Comparison of ENCODE assay signal across 9 mouse cellular contexts in the genomic region with DNA sequence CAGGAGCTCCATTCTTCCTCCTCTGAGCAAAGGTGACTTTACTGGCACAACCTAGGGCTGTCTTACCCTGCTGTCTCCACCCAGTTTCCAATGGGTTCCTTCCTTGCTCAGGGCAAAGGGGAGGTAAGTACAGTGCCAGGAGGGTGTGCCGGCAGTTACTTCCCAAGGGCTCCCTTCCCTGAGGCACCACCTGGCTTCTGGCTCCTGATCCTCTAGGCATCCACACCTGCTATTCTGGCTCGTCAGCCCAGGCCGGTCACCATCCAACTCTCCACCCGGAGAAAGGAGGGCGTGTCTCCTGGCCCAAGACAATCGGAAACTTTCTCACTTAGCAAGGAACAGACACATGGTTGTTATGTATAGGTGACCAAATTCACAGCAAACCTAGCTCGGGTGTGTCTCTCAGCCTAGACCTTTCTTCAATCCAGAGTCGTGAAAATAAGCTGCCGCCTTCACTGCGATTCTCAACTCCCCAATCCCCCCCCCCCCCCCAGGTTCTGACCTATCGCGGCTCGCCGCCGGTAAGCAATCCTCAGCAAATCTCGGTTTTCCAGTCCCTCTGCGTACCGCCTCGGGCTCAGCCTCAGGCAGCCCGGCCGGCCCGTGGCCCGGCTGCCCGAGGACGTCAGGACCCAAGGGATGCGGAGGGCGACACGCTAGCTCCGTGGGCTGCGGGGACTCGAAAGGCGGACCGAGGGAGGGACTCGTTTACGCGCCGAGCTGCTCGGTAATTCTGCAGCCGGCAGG. TPM values are rescaled to one million over a fixed set of nuclear protein-coding genes. Genes with fewer than 3 reads are reported as not detected.
DNase-seq lines count a peak whose midpoint lies in the region; ATAC-seq and TF ChIP-seq lines count a peak whose summit lies in the region.
"Had no signal": no experiment of that assay in that cellular context is flagged by ENCODE, and none has a peak within 500 bp of the region (broad histone marks: within the 10 kb centered on the region; RNA-seq: fewer than 3 reads in every experiment).

No protein-coding gene starts in this region.

- WGBS in liver, adult 2 months = 1% methylated on average over 39 of the region's 39 CpGs
- WGBS in embryonic facial prominence, embryonic 10.5 days = 1% methylated on average over 39 of the region's 39 CpGs
- under 1% methylated on average over 33 of the region's 39 CpGs for WGBS in hindbrain, embryonic 11.5 days
- under 1% methylated on average over 39 of the region's 39 CpGs for WGBS in limb, embryonic 13.5 days
- under 1% methylated on average over 31 of the region's 39 CpGs for WGBS in neural tube, embryonic 13.5 days

- H3K9ac ChIP-seq in liver, adult 2 months (ENCODE audit: low read depth, low read length) = peak overlapping the region; percentile 87
- H3K9ac ChIP-seq in hindbrain, embryonic 11.5 days (ENCODE audit: low read depth, low read length) = peak overlapping the region; percentile 77
- H3K9ac ChIP-seq in limb, embryonic 13.5 days = peak overlapping the region; percentile 85
- H3K9ac ChIP-seq in neural tube, embryonic 13.5 days = peak overlapping the region; percentile 88

- peaks cover 59% of the 10 kb centered on the region for H3K79me2 ChIP-seq in liver, adult 2 months (ENCODE audit: control insufficient read depth, insufficient read depth, low read length)

- TF ChIP-seq POLR2A in liver, adult 2 months (IDR thresholded peaks at IDR 0.05; ENCODE audit: extremely low read depth, insufficient read depth, low read length) = no peak

- peaks cover 76% of the 10 kb centered on the region for H3K4me1 ChIP-seq in liver, adult 2 months (ENCODE audit: control insufficient read depth, insufficient read depth, low read length)
- H3K4me1 ChIP-seq in embryonic facial prominence, embryonic 10.5 days = peaks cover 91% of the 10 kb centered on the region
- H3K4me1 ChIP-seq in hindbrain, embryonic 11.5 days (replicated peaks; ENCODE audit: control insufficient read depth, insufficient read depth, low read length) = peaks cover 42% of the 10 kb centered on the region
- peaks cover 84% of the 10 kb centered on the region for H3K4me1 ChIP-seq in limb, embryonic 13.5 days
- H3K4me1 ChIP-seq in neural tube, embryonic 13.5 days (replicated peaks) = peaks cover 96% of the 10 kb centered on the region

- H3K36me3 ChIP-seq in liver, adult 2 months (ENCODE audit: control insufficient read depth, insufficient read depth, low read length) = no peaks in the 10 kb centered on the region
- 0 out of 2 replicates have a peak, but pooled peaks cover 3% of the 10 kb centered on the region for H3K36me3 ChIP-seq in embryonic facial prominence, embryonic 10.5 days (replicated peaks)
- H3K36me3 ChIP-seq in hindbrain, embryonic 11.5 days (ENCODE audit: control insufficient read depth, insufficient read depth, low read length) = no peaks in the 10 kb centered on the region
- H3K36me3 ChIP-seq in limb, embryonic 13.5 days = no peaks in the 10 kb centered on the region; the same call in 1 of the 2 replicates
- H3K36me3 ChIP-seq in neural tube, embryonic 13.5 days = no peaks in the 10 kb centered on the region

- peak overlapping the region; percentile 88 for H3K27ac ChIP-seq in liver, adult 2 months (replicated peaks; ENCODE audit: insufficient read depth, low read depth, low read length)
- H3K27ac ChIP-seq in embryonic facial prominence, embryonic 10.5 days (replicated peaks) = peak overlapping the region; percentile 92
- peak overlapping the region; percentile 80 for H3K27ac ChIP-seq in hindbrain, embryonic 11.5 days (ENCODE audit: low read depth, low read length)
- H3K27ac ChIP-seq in limb, embryonic 13.5 days = peak overlapping the region; percentile 63; the same call in 1 of the 2 replicates
- H3K27ac ChIP-seq in neural tube, embryonic 13.5 days (replicated peaks) = peak overlapping the region; percentile 86

- peak overlapping the region; percentile 85 for H3K4me3 ChIP-seq in liver, adult 2 months (ENCODE audit: insufficient read depth, low read depth, low read length)
- peak overlapping the region; percentile 87 for H3K4me3 ChIP-seq in embryonic facial prominence, embryonic 10.5 days
- H3K4me3 ChIP-seq in hindbrain, embryonic 11.5 days (ENCODE audit: low read depth, low read length) = peak overlapping the region; percentile 74
- H3K4me3 ChIP-seq in limb, embryonic 13.5 days = peak overlapping the region; percentile 80
- peak overlapping the region; percentile 77 for H3K4me3 ChIP-seq in neural tube, embryonic 13.5 days

- H3K9me3 ChIP-seq in embryonic facial prominence, embryonic 10.5 days = no peaks in the 10 kb centered on the region
- no peaks in the 10 kb centered on the region for H3K9me3 ChIP-seq in hindbrain, embryonic 11.5 days (ENCODE audit: control insufficient read depth, low read length)
- no peaks in the 10 kb centered on the region for H3K9me3 ChIP-seq in limb, embryonic 13.5 days
- no peaks in the 10 kb centered on the region for H3K9me3 ChIP-seq in neural tube, embryonic 13.5 days

- peak; percentile 74 for DNase-seq in liver, adult 2 months (ENCODE audit: extremely low read depth, low read depth, low spot score)
- DNase-seq in liver = no peak
- DNase-seq in embryonic facial prominence, embryonic 10.5 days (ENCODE audit: low spot score) = peak; percentile 49
- no peak for DNase-seq in hindbrain, embryonic 11.5 days (ENCODE audit: low spot score)
- DNase-seq in layer of hippocampus, adult 18-20 months (ENCODE audit: low spot score in 2 of 2) = no peak
- no peak for DNase-seq in ovary, postnatal 14 days (ENCODE audit: low spot score)

- TF ChIP-seq CTCF in liver, adult 2 months (IDR thresholded peaks at IDR 0.05; ENCODE audit: low read depth, low read length) = no peak

- ATAC-seq in hindbrain, embryonic 11.5 days (ENCODE audit: low FRiP score) = peak; percentile 68
- peak; percentile 45 for ATAC-seq in limb, embryonic 13.5 days (ENCODE audit: low FRiP score, low read depth)
- peak; percentile 59 for ATAC-seq in neural tube, embryonic 13.5 days (ENCODE audit: low read depth)

- peak overlapping the region; percentile 97 for H3K4me2 ChIP-seq in hindbrain, embryonic 11.5 days (replicated peaks; ENCODE audit: low read depth, low read length)
- peak overlapping the region; percentile 81 for H3K4me2 ChIP-seq in limb, embryonic 13.5 days (replicated peaks)
- H3K4me2 ChIP-seq in neural tube, embryonic 13.5 days = peak overlapping the region; percentile 85

- H3K27me3 ChIP-seq in liver, adult 2 months (ENCODE audit: control insufficient read depth, insufficient read depth, low read length) = no peaks in the 10 kb centered on the region
- H3K27me3 ChIP-seq in embryonic facial prominence, embryonic 10.5 days (replicated peaks; ENCODE audit: low read depth, poor library complexity, severe bottlenecking) = no peaks in the 10 kb centered on the region
- H3K27me3 ChIP-seq in hindbrain, embryonic 11.5 days (ENCODE audit: control insufficient read depth, insufficient read depth, low read length) = no peaks in the 10 kb centered on the region
- no peaks in the 10 kb centered on the region for H3K27me3 ChIP-seq in limb, embryonic 13.5 days
- H3K27me3 ChIP-seq in neural tube, embryonic 13.5 days = no peaks in the 10 kb centered on the region

RNA-seq across cellular contexts. Expression of gene Bcar1, which starts 12.2 kb away (rescaled TPM):
- 11.3 and 18.0 TPM in 2 replicates for total RNA-seq in liver, adult 2 months (2014; rRNA removed)
- 41.2 and 53.2 TPM in 2 replicates for polyA plus RNA-seq in liver, adult 2 months (2012; rRNA removed)
- polyA plus RNA-seq in embryonic facial prominence, embryonic 10.5 days (2016; fragmentation: Nextera tagmentation; extraction: Ambion mirVana) = 61.1 and 62.4 TPM in 2 replicates
- 43.3 and 47.3 TPM in 2 replicates for polyA plus RNA-seq in hindbrain, embryonic 11.5 days (2014; fragmentation: Nextera tagmentation; extraction: Ambion mirVana)
- 41.7 and 41.8 TPM in 2 replicates for polyA plus RNA-seq in limb, embryonic 13.5 days (2015; fragmentation: Nextera tagmentation; extraction: Ambion mirVana)
- polyA plus RNA-seq in neural tube, embryonic 13.5 days (2015; fragmentation: Nextera tagmentation; extraction: Ambion mirVana) = 51.0 and 51.6 TPM in 2 replicates
- 10 to 100 TPM; 61.4 to 63.7 TPM for total RNA-seq in layer of hippocampus, adult 18-20 months (2021)
- total RNA-seq: common myeloid progenitor, adult 5-6 weeks had no signal

RNA-seq across cellular contexts. Expression of gene Ctrb1, which starts 40.6 kb away (rescaled TPM):
- total RNA-seq in liver, adult 2 months (2014; rRNA removed) = 50.9 and 134 TPM in 2 replicates
- 1.9 and 5.3 TPM in 2 replicates for polyA plus RNA-seq in liver, adult 2 months (2012; rRNA removed)
- polyA plus RNA-seq in embryonic facial prominence, embryonic 10.5 days (2016; fragmentation: Nextera tagmentation; extraction: Ambion mirVana) = not detected in 2 replicates
- not detected in 2 replicates for polyA plus RNA-seq in hindbrain, embryonic 11.5 days (2014; fragmentation: Nextera tagmentation; extraction: Ambion mirVana)
- polyA plus RNA-seq in limb, embryonic 13.5 days (2015; fragmentation: Nextera tagmentation; extraction: Ambion mirVana) = 0.89 and 3.1 TPM in 2 replicates
- not detected in 2 replicates for polyA plus RNA-seq in neural tube, embryonic 13.5 days (2015; fragmentation: Nextera tagmentation; extraction: Ambion mirVana)
- not detected for total RNA-seq in layer of hippocampus, adult 18-20 months (2021)
- total RNA-seq: common myeloid progenitor, adult 5-6 weeks had no signal

Comparison
In these comparisons a context has a peak if more than half of its experiments do, and no peak if none do; other contexts are left out.
1. DNase-seq: peak in liver, adult 2 months (single experiment) and embryonic facial prominence, embryonic 10.5 days (single experiment); none in liver (single experiment), hindbrain, embryonic 11.5 days (single experiment), layer of hippocampus, adult 18-20 months (0 of 2) and ovary, postnatal 14 days (single experiment).
2. Peak in every context shown above with its lines, with median percentiles within 50 percentile points of each other: H3K27ac ChIP-seq, H3K4me3 ChIP-seq, H3K9ac ChIP-seq, ATAC-seq and H3K4me2 ChIP-seq.